Mouse (Mus musculus): ENCODE measurements around the gene Actc1. TPM values are rescaled to one million over a fixed set of nuclear protein-coding genes. Genes with fewer than 3 reads are reported as not detected.

Gene Actc1
- not detected for polyA plus RNA-seq (2017; shearing (Covaris generic))

DNA sequence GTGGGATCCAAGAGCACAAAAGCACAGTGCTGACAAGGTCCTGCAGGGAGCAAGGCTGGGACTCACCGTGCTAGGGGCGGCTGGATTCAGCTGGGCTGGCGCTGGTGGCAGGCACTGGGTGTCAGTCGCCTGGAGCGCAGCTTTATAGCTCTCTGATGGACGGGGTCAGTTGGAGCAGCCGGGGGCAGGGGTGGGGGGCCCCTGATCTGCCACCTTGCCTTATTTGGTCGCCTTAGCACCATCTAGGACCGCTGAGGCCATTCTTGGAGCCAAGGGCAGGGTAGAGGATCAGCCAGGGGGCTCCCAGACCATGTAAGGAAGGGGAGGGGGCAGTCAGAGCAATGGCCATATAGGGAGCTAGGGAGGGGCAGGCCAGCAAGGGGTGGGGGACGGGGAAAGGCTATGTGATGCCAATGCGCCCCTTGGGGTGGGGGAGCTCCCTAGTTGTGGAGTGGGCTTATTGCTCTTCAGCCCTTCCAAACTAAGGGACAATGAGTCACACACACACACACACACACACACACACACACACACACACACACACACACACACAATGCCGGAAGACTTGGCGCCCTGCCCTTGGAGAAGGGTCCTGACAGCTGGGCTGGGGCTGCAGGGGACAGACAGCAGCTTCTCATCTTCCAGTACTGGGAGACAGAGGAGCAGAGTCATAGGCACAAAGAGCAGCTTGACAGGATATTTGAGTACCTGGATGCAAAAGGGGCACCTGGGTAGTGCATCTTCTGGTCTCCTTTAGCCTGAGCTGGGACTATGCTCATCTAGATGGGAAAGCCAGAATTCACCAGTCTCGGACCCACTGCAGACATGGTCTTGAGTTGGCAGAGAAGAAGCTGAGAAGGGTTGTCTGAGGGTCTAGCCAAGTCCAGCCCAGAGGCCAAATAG is at the start of gene Actc1:
Gene Actc1, minus strand, starts transcription at position 853 of the 903 bp plus-strand sequence.

GRCm38 (mm10) chr2:114013295-114013771 is 40.0 kb downstream of the Actc1 start, which contains the start of gene Gjd2:
Gjd2 (minus strand) TSS chr2:114013619.

Other genes with a start within 250 kb of the Actc1 start
- 7.1 TPM for gene Scg5, start 224.4 kb downstream of the Actc1 start, polyA plus RNA-seq (2017; shearing (Covaris generic))
- 8.2 TPM for gene Arhgap11a, start 204.9 kb downstream of the Actc1 start, polyA plus RNA-seq (2017; shearing (Covaris generic))
- gene Gjd2, start 39.9 kb downstream of the Actc1 start, polyA plus RNA-seq (2017; shearing (Covaris generic)), result not detected
- 103 TPM for gene Aqr, start 133.5 kb upstream of the Actc1 start, polyA plus RNA-seq (2017; shearing (Covaris generic))
- 3.4 TPM for gene Zfp770, start 147.9 kb upstream of the Actc1 start, polyA plus RNA-seq (2017; shearing (Covaris generic))

Data from inflammation-experienced regulatory T-cells, adult 16 weeks (primary cell).